In the genomic region with DNA sequence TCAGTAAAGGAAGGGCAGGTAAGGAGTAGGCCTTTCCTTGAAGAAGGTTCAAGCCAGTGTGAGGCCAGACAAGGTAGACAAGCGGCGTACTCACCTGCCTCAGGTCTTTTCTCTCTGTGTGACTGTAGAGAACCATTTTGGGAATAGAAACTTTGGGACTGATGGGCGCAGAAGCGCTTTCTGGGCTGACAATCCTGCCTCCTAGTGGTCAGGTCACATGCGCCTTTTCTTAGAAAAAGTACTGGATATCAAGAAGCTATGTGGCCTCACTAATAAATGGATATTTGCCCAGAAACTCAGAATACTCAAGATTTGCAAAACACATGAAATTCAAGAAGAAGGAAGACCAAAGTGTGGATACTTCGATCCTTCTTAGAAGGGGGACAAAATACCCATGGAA, we compare ENCODE assay signal across 29 mouse cellular contexts. TPM values are rescaled to one million over a fixed set of nuclear protein-coding genes. Genes with fewer than 3 reads are reported as not detected.
DNase-seq lines count a peak whose midpoint lies in the region; ATAC-seq and TF ChIP-seq lines count a peak whose summit lies in the region.
"Had no signal": no experiment of that assay in that cellular context is flagged by ENCODE, and none has a peak within 500 bp of the region (broad histone marks: within the 10 kb centered on the region; RNA-seq: fewer than 3 reads in every experiment).

No protein-coding gene starts in this region.

- intact Hi-C loops in gastrocnemius, adult 2 months (cut with DNase I) = no loop called here

- no peak overlapping the region for H3K9ac ChIP-seq in limb, embryonic 15.5 days
- H3K9ac ChIP-seq: kidney, embryonic 15.5 days; liver, embryonic 15.5 days; midbrain, embryonic 15.5 days; neural tube, embryonic 15.5 days had no signal

- in situ Hi-C loops in Patski (cut with MboI; ENCODE audit: low pct_unique_long_range_greater_than_20kb) = loop anchor here (5.0 kb wide), 1 partner anchor 36 kb away; no protein-coding TSS in a partner anchor

- H3K4me3 ChIP-seq in gastrocnemius, adult 2 months = no peak overlapping the region
- H3K4me3 ChIP-seq in limb, embryonic 15.5 days = no peak overlapping the region
- no peak overlapping the region for H3K4me3 ChIP-seq in limb, embryonic 10.5 days
- H3K4me3 ChIP-seq: embryonic facial prominence, embryonic 10.5 days; kidney, embryonic 15.5 days; liver, embryonic 15.5 days; midbrain, embryonic 15.5 days; myocyte; neural tube, embryonic 15.5 days had no signal

- no peaks in the 10 kb centered on the region for H3K4me1 ChIP-seq in limb, embryonic 15.5 days
- no peaks in the 10 kb centered on the region for H3K4me1 ChIP-seq in limb, embryonic 10.5 days
- H3K4me1 ChIP-seq: embryonic facial prominence, embryonic 10.5 days; kidney, embryonic 15.5 days; liver, embryonic 15.5 days; midbrain, embryonic 15.5 days; neural tube, embryonic 15.5 days had no signal

- no peaks in the 10 kb centered on the region for H3K9me3 ChIP-seq in limb, embryonic 15.5 days
- no peaks in the 10 kb centered on the region for H3K9me3 ChIP-seq in limb, embryonic 10.5 days (replicated peaks)
- H3K9me3 ChIP-seq: G1E; kidney, embryonic 15.5 days; liver, embryonic 15.5 days; midbrain, embryonic 15.5 days; neural tube, embryonic 15.5 days had no signal

- POLR2A ChIA-PET in Patski (lab: Charles Lee) = no interaction called here

- no peak for DNase-seq in gastrocnemius, adult 2 months
- DNase-seq in gastrocnemius, postnatal 25 days = no peak
- DNase-seq in limb, embryonic 10.5 days (ENCODE audit: low spot score) = no peak
- DNase-seq in 416B (ENCODE audit: low read depth) = peak; percentile 3
- no peak for DNase-seq in Patski (ENCODE audit: low read depth, low spot score)
- no peak for DNase-seq in thymus, postnatal 36 days
- DNase-seq in kidney, postnatal 36 days = no peak
- DNase-seq: cerebellum, adult 9-10 months; gastrocnemius, postnatal 14 days; layer of hippocampus, postnatal 36 days; lung, postnatal 36 days; right cerebral cortex, postnatal 14 days; spleen, adult 18-20 months; thymus, postnatal 4 days had no signal

- no peak overlapping the region for H3K27ac ChIP-seq in gastrocnemius, adult 2 months
- no peak overlapping the region for H3K27ac ChIP-seq in limb, embryonic 15.5 days
- H3K27ac ChIP-seq in limb, embryonic 10.5 days = no peak overlapping the region
- H3K27ac ChIP-seq: embryonic facial prominence, embryonic 10.5 days; kidney, embryonic 15.5 days; liver, embryonic 15.5 days; midbrain, embryonic 15.5 days; neural tube, embryonic 15.5 days had no signal

- 0 out of 2 replicates have a peak, but pooled peaks have one; percentile 61 for ATAC-seq in limb, embryonic 15.5 days (ENCODE audit: insufficient number of reproducible peaks, low FRiP score, low TSS enrichment, low read depth)
- no peak for ATAC-seq in Patski
- ATAC-seq: inflammation-experienced regulatory T-cells, adult 6 months; midbrain, embryonic 15.5 days had no signal

- no peaks in the 10 kb centered on the region for H3K27me3 ChIP-seq in limb, embryonic 15.5 days
- H3K27me3 ChIP-seq in limb, embryonic 10.5 days (ENCODE audit: low read depth, poor library complexity, severe bottlenecking) = no peaks in the 10 kb centered on the region
- H3K27me3 ChIP-seq in Patski = no peaks in the 10 kb centered on the region
- H3K27me3 ChIP-seq: kidney, embryonic 15.5 days; liver, embryonic 15.5 days; midbrain, embryonic 15.5 days; neural tube, embryonic 15.5 days had no signal

- no peak overlapping the region for H3K4me2 ChIP-seq in limb, embryonic 15.5 days
- H3K4me2 ChIP-seq: kidney, embryonic 15.5 days; liver, embryonic 15.5 days; midbrain, embryonic 15.5 days; neural tube, embryonic 15.5 days had no signal

- peak; percentile 31 for TF ChIP-seq CTCF in gastrocnemius, adult 2 months (IDR thresholded peaks at IDR 0.05)
- peak; percentile 72 for TF ChIP-seq CTCF in Patski (IDR thresholded peaks at IDR 0.05)

- no peaks in the 10 kb centered on the region for H3K36me3 ChIP-seq in limb, embryonic 15.5 days
- no peaks in the 10 kb centered on the region for H3K36me3 ChIP-seq in limb, embryonic 10.5 days
- H3K36me3 ChIP-seq: embryonic facial prominence, embryonic 10.5 days; G1E; kidney, embryonic 15.5 days; liver, embryonic 15.5 days; midbrain, embryonic 15.5 days; neural tube, embryonic 15.5 days had no signal

- 87% methylated on average over 6 of the region's 6 CpGs for WGBS in limb, embryonic 15.5 days
- WGBS in limb, embryonic 10.5 days = 91% methylated on average over 6 of the region's 6 CpGs

- CTCF ChIA-PET in Patski (lab: Charles Lee) = interaction anchor here (1.1 to 1.8 kb wide), 6 partner anchors 19 to 61 kb away, joined by 3 to 6 read pairs (median 4); a partner anchor contains a TSS

RNA-seq across cellular contexts. Expression of a gene that starts 28.7 kb away (rescaled TPM):
- 10 to 100 TPM in 1 of 2 experiments, 1 to 10 TPM in 1; 4.2 to 10.1 TPM for total RNA-seq in gastrocnemius, adult 2 months (2021)
- 10 to 100 TPM in 1 of 2 experiments, 1 to 10 TPM in 1; 9.7 to 18.5 TPM for total RNA-seq in gastrocnemius, postnatal 25 days (2021)
- 3.4 and 5.1 TPM in 2 replicates for polyA plus RNA-seq in limb, embryonic 15.5 days (2015; fragmentation: Nextera tagmentation; extraction: Ambion mirVana)
- polyA plus RNA-seq in limb, embryonic 10.5 days (2016; fragmentation: Nextera tagmentation; extraction: Ambion mirVana) = 0.18 and 0.24 TPM in 2 replicates
- 665 TPM for polyA plus RNA-seq in Patski (2021)
- total RNA-seq: adrenal gland, adult 18-20 months; common myeloid progenitor, adult 5-6 weeks; layer of hippocampus, postnatal 36 days; left cerebral cortex, postnatal 36 days; megakaryocyte-erythroid progenitor cell, adult 5-6 weeks had no signal
- polyA plus RNA-seq: forebrain, embryonic 11.5 days; G1E; hindbrain, embryonic 11.5 days; inflammation-experienced regulatory T-cells, adult 6 months; midbrain, embryonic 15.5 days had no signal

Comparison
In these comparisons a context has a peak if more than half of its experiments do, and no peak if none do; other contexts are left out.
1. RNA of a gene that starts 28.7 kb away (polyA plus RNA-seq): 665 TPM in Patski (single experiment); 3.4 to 5.1 TPM in limb, embryonic 15.5 days and 0.18 to 0.24 TPM in limb, embryonic 10.5 days; every median in the first group is over 100 times any median in the second.